12 mouse cellular contexts compared by ENCODE assay signal in the genomic region with DNA sequence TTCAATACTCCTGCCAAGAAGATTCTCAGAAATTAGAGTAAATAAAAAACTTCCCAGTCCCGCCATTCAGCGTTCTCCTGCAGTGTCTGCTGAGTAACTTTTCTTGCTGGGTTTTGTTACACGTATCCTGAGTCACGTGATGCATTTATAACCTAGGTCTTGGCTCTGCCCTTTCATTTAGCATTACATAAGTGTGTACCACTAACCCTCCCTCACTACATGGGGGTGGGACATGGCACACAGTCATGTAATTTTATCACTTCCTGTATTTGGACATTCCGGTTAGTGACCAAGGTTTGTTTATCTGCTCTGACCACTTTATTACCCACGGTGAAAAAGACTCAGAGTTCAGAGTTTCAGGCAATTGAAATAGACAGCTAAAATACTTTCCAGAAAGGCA.
DNase-seq lines count a peak whose midpoint lies in the region; ATAC-seq and TF ChIP-seq lines count a peak whose summit lies in the region.
"Had no signal": no experiment of that assay in that cellular context is flagged by ENCODE, and none has a peak within 500 bp of the region (broad histone marks: within the 10 kb centered on the region; RNA-seq: fewer than 3 reads in every experiment).

No protein-coding gene starts in this region.

- peaks cover 34% of the 10 kb centered on the region for H3K36me3 ChIP-seq in heart, embryonic 10.5 days
- H3K36me3 ChIP-seq in kidney, embryonic 14.5 days (ENCODE audit: control insufficient read depth, insufficient read depth, low read length), result peaks cover 9% of the 10 kb centered on the region
- H3K36me3 ChIP-seq in myocyte (ENCODE audit: control insufficient read depth, insufficient read depth), result peaks cover 5% of the 10 kb centered on the region

- WGBS in heart, embryonic 10.5 days, result 83% methylated on average over 6 of the region's 6 CpGs
- WGBS in kidney, embryonic 14.5 days, result 20% methylated on average over 6 of the region's 6 CpGs
- WGBS in cerebellum, adult 2 months, result 86% methylated on average over 6 of the region's 6 CpGs

- intact Hi-C loops in gastrocnemius, postnatal 14 days (cut with DNase I; ENCODE audit: low total_unique reads), result no loop called here
- intact Hi-C loops in left cerebral cortex, postnatal 14 days (cut with DNase I), result no loop called here

- no peak for TF ChIP-seq CTCF in cerebellum, adult 2 months (IDR thresholded peaks at IDR 0.05; ENCODE audit: borderline replicate concordance, insufficient read depth, low read depth, low read length)

- peaks cover 22% of the 10 kb centered on the region; the same call in 1 of the 2 replicates for H3K4me1 ChIP-seq in heart, embryonic 10.5 days
- peaks cover 6% of the 10 kb centered on the region; the same call in 1 of the 2 replicates for H3K4me1 ChIP-seq in kidney, embryonic 14.5 days (ENCODE audit: control insufficient read depth, insufficient read depth, low read length)
- peaks cover 3% of the 10 kb centered on the region; the same call in 1 of the 2 replicates for H3K4me1 ChIP-seq in cerebellum, adult 2 months (ENCODE audit: control insufficient read depth, insufficient read depth, low read length)

- TF ChIP-seq POLR2A in myocyte (IDR thresholded peaks at IDR 0.05; ENCODE audit: insufficient read length, low read depth), result no peak
- no peak for TF ChIP-seq POLR2A in cerebellum, adult 2 months (IDR thresholded peaks at IDR 0.05; ENCODE audit: borderline replicate concordance, insufficient read depth, low read length)

- DNase-seq in heart, adult 18-20 months, result peak; percentile 78 to 81
- no peak for DNase-seq in heart, embryonic 10.5 days (ENCODE audit: low spot score)
- DNase-seq in gastrocnemius, postnatal 14 days, result peak; percentile 41
- DNase-seq in cerebellum, adult 2 months, result no peak
- DNase-seq in left cerebral cortex, postnatal 14 days (ENCODE audit: low spot score in 2 of 2), result no peak
- DNase-seq: layer of hippocampus, postnatal 36 days; midbrain, embryonic 14.5 days; right cerebral cortex, postnatal 4 days had no signal

- ATAC-seq in kidney, embryonic 14.5 days (ENCODE audit: low FRiP score, low TSS enrichment), result 0 out of 2 replicates have a peak, but pooled peaks have one; percentile 28
- ATAC-seq in inflammation-experienced regulatory T-cells, adult 6 months, result no peak
- ATAC-seq: forebrain, embryonic 14.5 days had no signal

- H3K9ac ChIP-seq in kidney, embryonic 14.5 days (ENCODE audit: low read depth, low read length), result no peak overlapping the region

- H3K9me3 ChIP-seq in heart, embryonic 10.5 days, result no peaks in the 10 kb centered on the region
- H3K9me3 ChIP-seq in kidney, embryonic 14.5 days (ENCODE audit: control insufficient read depth, low read length), result no peaks in the 10 kb centered on the region

- no peaks in the 10 kb centered on the region for H3K79me2 ChIP-seq in myocyte (ENCODE audit: control insufficient read depth, insufficient read depth)

- no peak overlapping the region for H3K4me2 ChIP-seq in kidney, embryonic 14.5 days (replicated peaks; ENCODE audit: low read depth, low read length)
- H3K4me2 ChIP-seq in myocyte (ENCODE audit: low read depth), result no peak overlapping the region

- no peak overlapping the region for H3K4me3 ChIP-seq in heart, embryonic 10.5 days
- H3K4me3 ChIP-seq in kidney, embryonic 14.5 days (ENCODE audit: low read length), result no peak overlapping the region
- no peak overlapping the region for H3K4me3 ChIP-seq in myocyte
- no peak overlapping the region for H3K4me3 ChIP-seq in cerebellum, adult 2 months (replicated peaks; ENCODE audit: insufficient read depth, low read depth, low read length)

- no peak overlapping the region for H3K27ac ChIP-seq in heart, embryonic 10.5 days
- H3K27ac ChIP-seq in kidney, embryonic 14.5 days (ENCODE audit: low read depth, low read length), result no peak overlapping the region
- H3K27ac ChIP-seq in cerebellum, adult 2 months (ENCODE audit: insufficient read depth, low read length), result no peak overlapping the region

- H3K27me3 ChIP-seq in heart, embryonic 10.5 days (ENCODE audit: insufficient read depth, poor library complexity, severe bottlenecking), result no peaks in the 10 kb centered on the region
- H3K27me3 ChIP-seq in kidney, embryonic 14.5 days (ENCODE audit: control insufficient read depth, insufficient read depth, low read length), result no peaks in the 10 kb centered on the region
- no peaks in the 10 kb centered on the region for H3K27me3 ChIP-seq in myocyte (ENCODE audit: control insufficient read depth, insufficient read depth, insufficient read length)
- no peaks in the 10 kb centered on the region for H3K27me3 ChIP-seq in cerebellum, adult 2 months (ENCODE audit: control insufficient read depth, insufficient read depth, low read length)

- no peak overlapping the region for H3ac ChIP-seq in myocyte (ENCODE audit: control insufficient read depth, insufficient read length)

TF ChIP-seq in myocyte, 11 proteins besides CTCF, POLR2A, EP300 and RAD21:
- TF ChIP-seq SRF (IDR thresholded peaks at IDR 0.05; ENCODE audit: control insufficient read depth, insufficient read length, low read depth) (no peak), USF1 (IDR thresholded peaks at IDR 0.05; ENCODE audit: low read depth) (peak; percentile 62)

Comparison
In these comparisons a context has a peak if more than half of its experiments do, and no peak if none do; other contexts are left out.
1. DNase-seq: peak in heart, adult 18-20 months (2 of 2) and gastrocnemius, postnatal 14 days (single experiment); none in heart, embryonic 10.5 days (single experiment), cerebellum, adult 2 months (0 of 2) and left cerebral cortex, postnatal 14 days (0 of 2).